Mouse (Mus musculus): ENCODE measurements around the gene Cpvl. TPM values are rescaled to one million over a fixed set of nuclear protein-coding genes. Genes with fewer than 3 reads are reported as not detected.

The Cpvl gene
- total and polyA plus RNA-seq, 3 experiments, result not detected

- DNase-seq (ENCODE audit: low read depth, low spot score), result no peak
- no peaks in the 10 kb centered on the region for H3K4me1 ChIP-seq (ENCODE audit: control insufficient read depth in 1 of 2, insufficient read depth in 2 of 2, low read length in 2 of 2)
These were observed 24.4 kb downstream of the Cpvl start for GRCm38 (mm10) chr6:53954106-53954505.

GRCm38 (mm10) chr6:53953348-53953747 is 25.1 kb downstream of the Cpvl start:
- no peaks in the 10 kb centered on the region for H3K4me1 ChIP-seq (ENCODE audit: control insufficient read depth in 1 of 2, insufficient read depth in 2 of 2, low read length in 2 of 2)
- no peaks in the 10 kb centered on the region for H3K27me3 ChIP-seq (ENCODE audit: control insufficient read depth in 1 of 2, insufficient read depth in 2 of 2, low read length in 2 of 2)
- no peaks in the 10 kb centered on the region for H3K79me2 ChIP-seq (ENCODE audit: control insufficient read depth, insufficient read depth, low read length, poor library complexity)
- no peaks in the 10 kb centered on the region for H3K9me3 ChIP-seq (replicated peaks; ENCODE audit: insufficient read depth, low read length)
- H3K36me3 ChIP-seq (ENCODE audit: control insufficient read depth in 1 of 2, insufficient read depth in 2 of 2, low read length in 2 of 2), result no peaks in the 10 kb centered on the region
- H3K9ac ChIP-seq (ENCODE audit: control insufficient read depth, low read depth, low read length, poor library complexity, severe bottlenecking), result no peak overlapping the region
- H3K27ac ChIP-seq (ENCODE audit: control insufficient read depth, low read depth, low read length), result no peak overlapping the region
- H3K4me3 ChIP-seq (ENCODE audit: control insufficient read depth in 1 of 2, insufficient read depth in 1 of 2, low read depth in 2 of 2, low read length in 2 of 2), result no peak overlapping the region
- DNase-seq (ENCODE audit: low read depth, low spot score), result no peak
- TF ChIP-seq ZC3H11A (IDR thresholded peaks at IDR 0.05; ENCODE audit: low read depth, low read length) (no peak), RAD21 (IDR thresholded peaks at IDR 0.05; ENCODE audit: low read depth, low read length) (no peak)

More at GRCm38 (mm10) chr6:53954106-53954505, 24.4 kb downstream of the Cpvl start:
- TF ChIP-seq MXI1 (IDR thresholded peaks at IDR 0.05; ENCODE audit: low read depth, low read length), result no peak
- TF ChIP-seq MAFK (IDR thresholded peaks at IDR 0.05; ENCODE audit: borderline replicate concordance, low read depth, low read length), result no peak
- no peak for TF ChIP-seq CTCF (IDR thresholded peaks at IDR 0.05 in 2 of 3, conservative IDR thresholded peaks at IDR 0.05 in 1 of 3; ENCODE audit: control insufficient read depth in 1 of 3, insufficient read depth in 1 of 3, low read depth in 2 of 3, low read length in 3 of 3, poor library complexity in 1 of 3, severe bottlenecking in 1 of 3)
- TF ChIP-seq SMC3 (IDR thresholded peaks at IDR 0.05; ENCODE audit: low read depth, low read length), result no peak
- no peak for TF ChIP-seq USF2 (IDR thresholded peaks at IDR 0.05; ENCODE audit: borderline replicate concordance in 1 of 2, insufficient read depth in 1 of 2, low read depth in 1 of 2, low read length in 2 of 2)
- TF ChIP-seq RAD21 (IDR thresholded peaks at IDR 0.05; ENCODE audit: low read depth, low read length), result no peak
- no peak for TF ChIP-seq MEF2A (IDR thresholded peaks at IDR 0.05; ENCODE audit: extremely low read depth, insufficient replicate concordance, low read depth, low read length, poor library complexity, severe bottlenecking)
- TF ChIP-seq TBP (IDR thresholded peaks at IDR 0.05; ENCODE audit: low read depth, low read length), result no peak
- no peak for TF ChIP-seq EP300 (IDR thresholded peaks at IDR 0.05; ENCODE audit: low read depth in 1 of 2, low read length in 2 of 2)
- TF ChIP-seq ELF1 (IDR thresholded peaks at IDR 0.05; ENCODE audit: low read depth, low read length), result no peak
- no peak for TF ChIP-seq UBTF (IDR thresholded peaks at IDR 0.05; ENCODE audit: borderline replicate concordance, insufficient read depth, low read depth, low read length)
- TF ChIP-seq MAZ (IDR thresholded peaks at IDR 0.05; ENCODE audit: low read depth, low read length), result no peak
- no peak for TF ChIP-seq ETS1 (IDR thresholded peaks at IDR 0.05; ENCODE audit: low read depth, low read length)
- TF ChIP-seq MYB (IDR thresholded peaks at IDR 0.05; ENCODE audit: low read depth, low read length), result no peak
- TF ChIP-seq ZNF384 (IDR thresholded peaks at IDR 0.05; ENCODE audit: low read depth, low read length), result no peak
- Histone ChIP-seq H3K4me3 (ENCODE audit: control insufficient read depth in 1 of 2, insufficient read depth in 1 of 2, low read depth in 2 of 2, low read length in 2 of 2) (no peak overlapping the region), H3K27me3 (ENCODE audit: control insufficient read depth in 1 of 2, insufficient read depth in 2 of 2, low read length in 2 of 2) (no peaks in the 10 kb centered on the region), H3K79me2 (ENCODE audit: control insufficient read depth, insufficient read depth, low read length, poor library complexity) (no peaks in the 10 kb centered on the region), H3K27ac (ENCODE audit: control insufficient read depth, low read depth, low read length) (no peak overlapping the region), H3K9me3 (replicated peaks; ENCODE audit: insufficient read depth, low read length) (no peaks in the 10 kb centered on the region), H3K36me3 (ENCODE audit: control insufficient read depth in 1 of 2, insufficient read depth in 2 of 2, low read length in 2 of 2) (no peaks in the 10 kb centered on the region), H3K9ac (ENCODE audit: control insufficient read depth, low read depth, low read length, poor library complexity, severe bottlenecking) (no peak overlapping the region)

Measured in MEL (cell line).